Mouse (Mus musculus): Measurements from ENCODE around the gene Zswim3.

DNA sequence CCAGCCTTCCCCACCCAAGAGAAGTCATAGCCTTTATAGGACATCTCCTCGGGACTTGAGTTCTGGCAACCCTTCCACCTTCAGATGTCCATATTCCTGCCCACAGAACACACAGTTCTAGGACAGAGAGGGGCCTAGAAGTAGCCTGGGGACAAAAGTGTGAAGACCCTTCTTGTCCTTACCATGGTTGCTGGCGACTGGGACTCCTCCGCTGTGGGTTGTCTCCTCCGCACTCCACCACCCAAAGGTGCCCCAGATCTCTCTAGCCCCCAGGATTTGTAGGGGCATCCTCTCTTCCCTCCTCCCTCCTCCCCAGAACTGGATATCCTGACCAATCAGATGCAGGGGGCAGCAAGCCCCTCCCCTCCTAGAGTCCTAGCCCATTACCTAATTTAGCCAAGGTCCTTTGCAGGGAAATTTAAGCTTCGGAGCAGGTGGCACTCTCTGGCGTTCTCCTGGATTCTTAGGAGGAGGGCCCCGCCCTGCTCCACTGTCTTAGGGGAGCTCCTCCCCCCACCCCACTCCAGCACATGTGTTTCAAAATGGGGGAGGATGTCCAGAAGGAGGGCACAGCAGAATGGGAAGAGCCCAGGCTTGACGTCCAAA is 25.3 kb upstream of the Zswim3 start, which contains the start of gene Tnnc2:
- no peak for TF ChIP-seq POLR2A (IDR thresholded peaks at IDR 0.05; ENCODE audit: low read depth, low read length)
- no peak for TF ChIP-seq CTCF (IDR thresholded peaks at IDR 0.05; ENCODE audit: extremely low read depth, insufficient read length, insufficient replicate concordance, low read depth, low read length)

Measured in small intestine, adult 2 months (tissue).